Mouse (Mus musculus) neural tube, embryonic 12.5 days (tissue): ENCODE results near the gene Cdc14a. TPM values are rescaled to one million over a fixed set of nuclear protein-coding genes. Genes with fewer than 3 reads are reported as not detected.

ENCODE experiments used
- ATAC-seq: fragments of 200-750 bp; cut with Nextera tagmentation; 2 replicates; pipeline ENCODE4 v1.8.0; 2017; ENCODE audit warnings: low read depth, mild to moderate bottlenecking, moderate TSS enrichment, moderate library complexity; ENCODE audit not compliant: low FRiP score
- H3K27ac ChIP-seq: fragments of 300-500 bp; sonication (generic); 2 replicates; pipeline ENCODE4 v1.5.1; 2016
- H3K27me3 ChIP-seq: fragments of 300-500 bp; sonication (generic); replicated peaks from 2 replicates; pipeline ENCODE4 v1.6.1; 2016; ENCODE audit warnings: mild to moderate bottlenecking
- H3K36me3 ChIP-seq: fragments of 300-500 bp; sonication (generic); 2 replicates; pipeline ENCODE4 v1.6.1; 2016; ENCODE audit warnings: mild to moderate bottlenecking
- H3K4me1 ChIP-seq: fragments of 300-500 bp; sonication (generic); 2 replicates; pipeline ENCODE4 v1.6.1; 2016
- H3K4me2 ChIP-seq: fragments of 300-500 bp; sonication (generic); replicated peaks from 2 replicates; pipeline ENCODE4 v1.6.1; 2016; ENCODE audit warnings: mild to moderate bottlenecking
- H3K4me3 ChIP-seq: fragments of 300-500 bp; sonication (generic); 2 replicates; pipeline ENCODE4 v1.5.1; 2016
- H3K9ac ChIP-seq: fragments of 300-500 bp; sonication (generic); 2 replicates; pipeline ENCODE4 v1.6.1; 2016; ENCODE audit warnings: mild to moderate bottlenecking
- H3K9me3 ChIP-seq: fragments of 300-500 bp; sonication (generic); 2 replicates; pipeline ENCODE4 v1.6.1; 2016; ENCODE audit warnings: mild to moderate bottlenecking
- WGBS: fragments of 180-500 bp; shearing (Covaris S2); methylation state at CpG from one replicate; pipeline ENCODE4 v1.1.7; 2016; 5-methylcytosine and 5-hydroxymethylcytosine counted together
- polyA plus RNA-seq: library from polyadenylated mRNA; unstranded; fragments of >200 nt; fragmentation: Nextera tagmentation; extraction: Ambion mirVana; gene quantifications from 2 replicates; pipeline ENCODE4 v1.2.1, GENCODE M21; 2016

Gene Cdc14a
- polyA plus RNA-seq, 1 experiment from 2014 or later: 17.1 TPM

DNA sequence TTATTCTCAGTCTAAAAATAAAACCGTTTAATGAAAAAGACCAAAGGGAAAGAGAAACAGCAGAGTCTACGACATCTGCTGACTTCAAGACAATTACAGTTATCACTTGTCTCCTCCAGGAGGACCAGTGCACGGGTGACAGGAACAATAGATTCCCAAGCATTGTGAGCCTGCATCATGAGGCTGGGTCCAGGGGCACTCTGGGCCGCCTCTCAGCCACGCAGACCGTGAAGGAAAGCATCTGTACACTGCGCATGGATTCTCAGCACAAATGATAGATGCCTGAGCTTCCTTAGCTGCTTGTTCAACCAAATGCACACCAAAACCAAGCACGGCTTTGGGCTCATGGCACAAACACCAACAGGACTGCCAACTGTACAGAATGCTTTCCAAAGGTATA, 146.7 kb downstream of the Cdc14a start:
- peaks cover 11% of the 10 kb centered on the region; the same call in 1 of the 2 replicates for H3K36me3 ChIP-seq
- H3K27me3 ChIP-seq: no peaks in the 10 kb centered on the region
- no peaks in the 10 kb centered on the region for H3K4me1 ChIP-seq
- no peak overlapping the region for H3K4me3 ChIP-seq
- no peak overlapping the region for H3K4me2 ChIP-seq
- no peak overlapping the region for H3K9ac ChIP-seq
- ATAC-seq: no peak
- 69% methylated on average over 8 of the region's 8 CpGs for WGBS
- H3K27ac ChIP-seq: no peak overlapping the region
- no peaks in the 10 kb centered on the region for H3K9me3 ChIP-seq

DNA sequence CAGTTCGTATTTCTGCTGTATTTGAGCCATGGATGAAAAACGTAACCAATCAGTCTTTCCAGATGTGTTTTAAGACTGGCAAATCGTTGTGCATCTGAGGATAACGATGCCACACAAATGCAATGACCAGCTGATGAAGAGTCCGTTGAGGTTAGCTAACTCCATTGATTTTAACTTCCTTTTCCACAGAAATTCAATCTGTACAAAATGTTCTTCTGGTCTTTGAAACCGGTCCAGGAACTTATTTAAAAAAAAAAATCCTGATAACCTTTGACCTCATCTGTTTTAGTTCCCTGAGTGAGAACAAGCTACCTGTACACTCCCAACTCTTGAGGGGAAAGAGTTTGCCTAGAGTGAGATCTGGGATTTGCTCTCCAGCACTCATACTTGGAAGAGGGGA, 152.2 kb downstream of the Cdc14a start:
- 92% methylated on average over 6 of the region's 6 CpGs for WGBS
- H3K4me1 ChIP-seq: no peaks in the 10 kb centered on the region
- no peak overlapping the region for H3K27ac ChIP-seq
- no peaks in the 10 kb centered on the region for H3K36me3 ChIP-seq
- no peaks in the 10 kb centered on the region for H3K27me3 ChIP-seq
- H3K9ac ChIP-seq: no peak overlapping the region
- no peak overlapping the region for H3K4me3 ChIP-seq
- H3K9me3 ChIP-seq: no peaks in the 10 kb centered on the region
- H3K4me2 ChIP-seq: no peak overlapping the region
- ATAC-seq: no peak

GRCm38 (mm10) chr3:116267036-116267654, 156.7 kb downstream of the Cdc14a start:
- no peak overlapping the region for H3K4me2 ChIP-seq
- H3K27ac ChIP-seq: no peak overlapping the region
- WGBS: 88% methylated on average over 2 of the region's 2 CpGs
- no peak overlapping the region for H3K9ac ChIP-seq
- no peaks in the 10 kb centered on the region for H3K9me3 ChIP-seq
- no peak overlapping the region for H3K4me3 ChIP-seq
- no peaks in the 10 kb centered on the region for H3K27me3 ChIP-seq
- no peaks in the 10 kb centered on the region for H3K36me3 ChIP-seq
- peak; percentile 50; the same call in 1 of the 2 replicates for ATAC-seq
- H3K4me1 ChIP-seq: no peaks in the 10 kb centered on the region

DNA sequence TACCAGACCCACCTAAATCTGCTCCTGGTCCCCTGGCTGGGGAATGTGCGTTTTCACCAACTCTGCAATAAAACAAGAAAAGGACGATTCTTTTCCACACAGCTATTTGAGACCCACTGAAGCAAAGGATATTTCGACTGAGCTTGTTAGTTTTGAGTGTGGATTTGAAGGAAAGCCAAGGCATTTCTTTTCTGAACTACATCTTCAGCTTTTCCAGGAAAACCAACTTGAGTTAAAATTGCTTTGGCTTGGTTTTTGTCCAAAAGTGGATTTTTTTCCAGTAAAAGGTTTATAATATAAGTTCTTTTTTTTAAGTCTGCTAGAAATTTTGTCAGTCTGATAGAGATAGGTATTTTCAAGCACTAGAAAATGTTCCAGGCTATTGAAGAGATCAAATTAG, 157.5 kb downstream of the Cdc14a start:
- Histone ChIP-seq H3K27ac (no peak overlapping the region), H3K9me3 (no peaks in the 10 kb centered on the region), H3K4me3 (no peak overlapping the region), H3K27me3 (no peaks in the 10 kb centered on the region), H3K36me3 (no peaks in the 10 kb centered on the region), H3K9ac (no peak overlapping the region), H3K4me2 (no peak overlapping the region), H3K4me1 (no peaks in the 10 kb centered on the region)
- 79% methylated on average over 3 of the region's 3 CpGs for WGBS
- no peak for ATAC-seq

GRCm38 (mm10) chr3:116263977-116264376, 159.9 kb downstream of the Cdc14a start:
- 85% methylated on average over 1 of the region's 1 CpGs for WGBS
- no peak overlapping the region for H3K9ac ChIP-seq
- H3K4me3 ChIP-seq: no peak overlapping the region
- no peak overlapping the region for H3K4me2 ChIP-seq
- no peaks in the 10 kb centered on the region for H3K9me3 ChIP-seq
- H3K27me3 ChIP-seq: no peaks in the 10 kb centered on the region
- no peak overlapping the region for H3K27ac ChIP-seq
- no peaks in the 10 kb centered on the region for H3K4me1 ChIP-seq
- no peak for ATAC-seq
- no peaks in the 10 kb centered on the region for H3K36me3 ChIP-seq

DNA sequence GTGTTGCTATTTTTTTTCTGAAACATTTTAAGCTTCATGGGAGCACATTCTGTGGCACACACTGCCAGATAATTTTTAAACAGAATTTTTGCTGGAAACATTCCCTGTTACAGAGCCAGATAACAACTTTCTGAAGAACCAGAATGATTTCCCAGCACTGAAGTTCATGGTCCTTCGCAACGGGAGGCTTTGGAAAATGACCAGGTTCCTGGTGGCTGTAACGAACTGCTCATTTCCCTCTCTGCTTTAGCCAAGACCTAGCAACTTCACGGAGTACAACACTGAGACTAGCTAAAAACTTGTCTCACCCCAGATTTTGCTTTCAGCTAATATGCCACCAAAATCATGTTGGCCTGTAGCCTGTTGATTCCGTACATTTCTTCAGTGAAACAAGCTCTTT, 160.8 kb downstream of the Cdc14a start:
- no peak overlapping the region for H3K27ac ChIP-seq
- H3K9me3 ChIP-seq: no peaks in the 10 kb centered on the region
- H3K4me1 ChIP-seq: no peaks in the 10 kb centered on the region
- H3K4me2 ChIP-seq: no peak overlapping the region
- no peak overlapping the region for H3K9ac ChIP-seq
- H3K36me3 ChIP-seq: no peaks in the 10 kb centered on the region
- 95% methylated on average over 5 of the region's 5 CpGs for WGBS
- no peak for ATAC-seq
- H3K27me3 ChIP-seq: no peaks in the 10 kb centered on the region
- no peak overlapping the region for H3K4me3 ChIP-seq

DNA sequence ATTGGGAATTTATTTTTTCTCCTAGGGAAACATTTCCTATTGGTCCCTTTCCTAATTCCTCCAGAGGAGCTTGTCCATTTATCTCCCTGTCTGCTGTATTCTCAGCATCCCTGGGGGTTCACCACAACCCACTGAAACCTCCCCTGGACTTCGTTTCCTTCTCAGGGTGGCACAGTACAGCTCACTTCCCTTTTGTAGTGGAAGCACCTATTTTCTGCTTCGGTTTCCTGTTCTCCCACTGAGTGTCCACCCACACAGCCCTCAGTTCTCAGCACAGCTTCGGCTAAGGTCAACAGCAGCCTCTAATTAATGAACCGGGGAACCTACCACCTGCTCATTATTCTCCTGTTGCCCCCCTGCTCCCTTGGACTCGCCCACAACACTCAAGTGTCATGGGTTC, 167.7 kb downstream of the Cdc14a start:
- WGBS: 60% methylated on average over 5 of the region's 5 CpGs
- ATAC-seq: no peak

DNA sequence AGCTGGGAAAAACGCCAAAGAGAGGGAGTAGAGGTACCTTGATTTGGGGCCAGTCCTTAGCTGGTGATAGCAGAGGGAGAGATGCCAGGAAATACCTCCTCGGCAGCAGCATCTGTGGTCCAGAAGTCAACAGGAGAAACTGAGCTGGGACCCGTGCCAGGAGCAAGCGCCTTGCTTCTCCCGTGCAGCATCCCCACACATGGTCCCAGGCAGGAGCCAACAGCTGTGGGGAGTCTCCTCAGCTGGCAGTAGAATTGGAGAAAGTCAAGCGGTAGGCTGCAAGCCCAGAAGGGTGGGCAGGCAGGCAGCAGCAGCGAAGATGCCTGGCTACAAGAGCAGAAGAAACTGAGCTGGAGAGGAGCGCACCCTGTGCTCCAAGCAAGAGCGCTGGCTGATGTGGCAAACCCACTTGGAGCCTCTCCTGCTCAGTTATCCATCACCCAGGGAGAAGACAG, 170.7 kb downstream of the Cdc14a start, which contains the start of gene Gpr88:
Gpr88 (minus strand) TSS at position 427 of the 455 bp plus-strand sequence.
- H3K36me3 ChIP-seq: no peaks in the 10 kb centered on the region
- H3K9ac ChIP-seq: peak within 1 kb of the TSS; percentile 61; the same call in 1 of the 2 replicates
- WGBS: 3% methylated on average over 9 of the region's 9 CpGs
- peak within 1 kb of the TSS; percentile 53 for H3K4me3 ChIP-seq
- H3K4me2 ChIP-seq: peak within 1 kb of the TSS; percentile 100
- peaks cover 25% of the 10 kb centered on the region for H3K4me1 ChIP-seq
- ATAC-seq: peak; percentile 48
- H3K27me3 ChIP-seq: peaks cover 37% of the 10 kb centered on the region
- H3K27ac ChIP-seq: no peak within 1 kb of the TSS
- no peaks in the 10 kb centered on the region for H3K9me3 ChIP-seq

More for the DNA sequence above, 167.7 kb downstream of the Cdc14a start:
- peaks cover 22% of the 10 kb centered on the region for H3K27me3 ChIP-seq
- H3K27ac ChIP-seq: no peak overlapping the region
- no peaks in the 10 kb centered on the region for H3K36me3 ChIP-seq
- no peak overlapping the region for H3K4me3 ChIP-seq
- peaks cover 24% of the 10 kb centered on the region for H3K4me1 ChIP-seq
- no peak overlapping the region for H3K9ac ChIP-seq
- H3K9me3 ChIP-seq: no peaks in the 10 kb centered on the region
- no peak overlapping the region for H3K4me2 ChIP-seq

DNA sequence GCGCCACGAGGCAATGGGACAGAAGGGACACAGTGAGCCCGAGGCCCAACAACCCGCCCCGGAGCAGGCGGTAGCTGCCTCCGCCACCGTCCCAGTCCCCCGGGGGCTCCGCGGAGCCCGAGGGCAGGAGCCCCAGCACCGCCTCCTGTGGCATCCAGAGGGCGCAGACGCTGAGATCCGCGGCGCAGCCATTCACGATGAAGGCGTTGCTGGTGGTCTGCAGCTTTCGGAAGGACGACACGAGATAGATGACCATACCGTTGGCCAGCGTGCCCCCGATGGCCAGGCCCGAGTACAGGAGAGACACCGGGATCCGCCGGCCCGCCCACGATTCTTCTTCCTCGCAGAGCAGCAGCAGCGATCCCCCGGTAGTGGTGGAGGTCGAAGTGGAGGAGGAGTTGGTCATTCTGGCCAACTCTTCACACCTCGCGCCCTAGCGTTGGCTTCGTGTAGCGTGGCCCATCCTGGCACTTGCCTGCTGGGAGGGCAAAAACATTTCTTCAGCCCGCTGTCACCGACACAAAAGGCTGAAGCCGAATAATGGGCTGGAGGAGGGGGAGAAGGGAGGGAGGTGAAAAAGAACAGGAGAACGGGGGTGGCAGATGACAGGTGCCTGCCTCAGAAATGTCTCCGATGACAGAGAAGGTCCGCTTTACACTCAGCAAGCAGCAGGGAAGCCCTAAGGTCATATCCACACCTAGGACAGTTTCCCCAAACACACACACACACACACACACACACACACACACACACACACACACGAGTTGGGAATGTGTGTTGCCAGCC, 171.4 kb downstream of the Cdc14a start:
- Histone ChIP-seq H3K27ac (no peak overlapping the region), H3K27me3 (peaks cover 37% of the 10 kb centered on the region), H3K9ac (peak overlapping the region; percentile 61; the same call in 1 of the 2 replicates), H3K9me3 (no peaks in the 10 kb centered on the region), H3K4me1 (peaks cover 25% of the 10 kb centered on the region), H3K4me3 (peak overlapping the region; percentile 53), H3K36me3 (no peaks in the 10 kb centered on the region), H3K4me2 (peak overlapping the region; percentile 100)
- ATAC-seq: peak; percentile 66
- under 1% methylated on average over 48 of the region's 48 CpGs for WGBS

- Histone ChIP-seq H3K9ac (peak overlapping the region; percentile 61; the same call in 1 of the 2 replicates), H3K36me3 (no peaks in the 10 kb centered on the region), H3K9me3 (no peaks in the 10 kb centered on the region), H3K27me3 (peaks cover 37% of the 10 kb centered on the region), H3K27ac (no peak overlapping the region), H3K4me1 (peaks cover 25% of the 10 kb centered on the region), H3K4me2 (peak overlapping the region; percentile 100), H3K4me3 (peak overlapping the region; percentile 53)
- ATAC-seq: peak; percentile 65
- WGBS: under 1% methylated on average over 86 of the region's 86 CpGs
These were observed 172.2 kb downstream of the Cdc14a start for GRCm38 (mm10) chr3:116251481-116252254.

DNA sequence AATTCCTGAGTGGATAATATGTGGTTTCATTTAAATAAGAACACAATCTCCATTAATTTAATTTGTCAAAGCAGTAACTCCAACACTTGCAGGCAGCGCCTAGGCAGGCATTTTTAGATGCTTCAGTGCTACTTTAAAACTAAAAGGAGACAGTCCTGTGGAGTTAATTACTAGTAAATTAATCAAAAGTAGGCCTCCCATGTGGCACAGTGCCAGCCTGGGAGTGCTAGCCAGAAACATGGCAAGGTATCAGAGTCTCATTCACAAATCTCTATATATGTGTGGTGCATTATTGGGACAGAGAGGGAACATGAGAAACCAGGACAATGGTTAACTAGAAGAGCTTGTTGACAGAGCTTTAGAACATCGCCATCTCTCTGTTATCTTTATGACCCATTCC, 174.8 kb downstream of the Cdc14a start:
- Histone ChIP-seq H3K4me1 (peaks cover 25% of the 10 kb centered on the region), H3K4me3 (no peak overlapping the region), H3K4me2 (no peak overlapping the region), H3K36me3 (no peaks in the 10 kb centered on the region), H3K27me3 (peaks cover 37% of the 10 kb centered on the region), H3K9me3 (no peaks in the 10 kb centered on the region), H3K9ac (no peak overlapping the region), H3K27ac (no peak overlapping the region)
- no peak for ATAC-seq
- WGBS: 84% methylated on average over 2 of the region's 2 CpGs

DNA sequence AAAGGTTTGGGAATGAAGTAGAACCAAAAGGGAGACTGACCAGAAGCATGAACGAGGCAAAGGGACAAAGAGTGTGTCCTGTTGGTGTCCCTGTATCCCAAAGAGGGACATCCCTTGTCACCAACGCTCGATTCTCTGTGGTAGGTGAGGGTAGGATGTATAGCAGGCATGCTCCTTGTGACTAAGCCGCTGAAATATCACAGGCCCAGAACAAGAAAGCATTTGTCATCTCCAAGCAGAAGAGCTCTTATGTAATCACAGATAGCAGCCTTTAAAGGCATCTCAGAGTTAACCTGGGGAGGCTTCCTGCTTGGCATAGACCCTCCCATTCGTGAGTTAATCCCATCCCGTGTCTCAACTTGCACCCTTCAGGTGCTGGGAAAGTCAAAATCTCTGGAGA, 179.4 kb downstream of the Cdc14a start:
- no peak overlapping the region for H3K4me2 ChIP-seq
- no peak overlapping the region for H3K9ac ChIP-seq
- H3K27me3 ChIP-seq: peaks cover 4% of the 10 kb centered on the region; the same call in 1 of the 2 replicates
- no peaks in the 10 kb centered on the region for H3K9me3 ChIP-seq
- no peak for ATAC-seq
- WGBS: 74% methylated on average over 6 of the region's 6 CpGs
- no peak overlapping the region for H3K4me3 ChIP-seq
- no peaks in the 10 kb centered on the region for H3K4me1 ChIP-seq
- no peaks in the 10 kb centered on the region for H3K36me3 ChIP-seq
- H3K27ac ChIP-seq: no peak overlapping the region
